Mouse (Mus musculus) midbrain, embryonic 11.5 days (tissue): ENCODE data around the gene Map4. TPM values are rescaled to one million over a fixed set of nuclear protein-coding genes. Genes with fewer than 3 reads are reported as not detected.
"Not testable (repeated sequence)": the region's sequence is repeated elsewhere in the genome, so short reads cannot be mapped to it uniquely, and the experiment has no call there.

Experiments
- ATAC-seq: fragments of 200-750 bp; cut with Nextera tagmentation; 2 replicates; pipeline ENCODE4 v1.8.0; 2017; ENCODE audit warnings: moderate TSS enrichment, moderate library complexity; ENCODE audit not compliant: low FRiP score
- DNase-seq: peaks from one replicate; pipeline ENCODE4 v3.0.0; 2015; ENCODE audit warnings: low spot score; ENCODE audit errors: missing footprints
- H3K27ac ChIP-seq: fragments of 300-500 bp; sonication (generic); 2 replicates; pipeline ENCODE4 v1.5.1; 2014; ENCODE audit warnings: low read depth, low read length
- H3K27me3 ChIP-seq: fragments of 300-500 bp; sonication (generic); 2 replicates; pipeline ENCODE4 v1.6.1; 2014; ENCODE audit warnings: mild to moderate bottlenecking, low read length, moderate library complexity, mixed read lengths; ENCODE audit not compliant: control insufficient read depth, insufficient read depth
- H3K36me3 ChIP-seq: fragments of 300-500 bp; sonication (generic); 2 replicates; pipeline ENCODE4 v1.6.1; 2014; ENCODE audit warnings: mild to moderate bottlenecking, low read length, moderate library complexity, mixed read lengths; ENCODE audit not compliant: control insufficient read depth, insufficient read depth
- H3K4me1 ChIP-seq: fragments of 300-500 bp; sonication (generic); 2 replicates; pipeline ENCODE4 v1.6.1; 2014; ENCODE audit warnings: low read length; ENCODE audit not compliant: control insufficient read depth, insufficient read depth
- H3K4me2 ChIP-seq: fragments of 300-500 bp; sonication (generic); 2 replicates; pipeline ENCODE4 v1.6.1; 2014; ENCODE audit warnings: mild to moderate bottlenecking, moderate library complexity
- H3K4me3 ChIP-seq: fragments of 300-500 bp; sonication (generic); 2 replicates; pipeline ENCODE4 v1.5.1; 2014; ENCODE audit warnings: low read depth, low read length
- H3K9ac ChIP-seq: fragments of 300-500 bp; sonication (generic); 2 replicates; pipeline ENCODE4 v1.6.1; 2014; ENCODE audit warnings: low read length
- H3K9me3 ChIP-seq: fragments of 300-500 bp; sonication (generic); 2 replicates; pipeline ENCODE4 v1.6.1; 2016; ENCODE audit warnings: low read length; ENCODE audit not compliant: control insufficient read depth
- WGBS: fragments of 180-500 bp; shearing (Covaris S2); extraction: QIAGEN DNeasy Blood & Tissue Kit; methylation state at CpG from one replicate; pipeline ENCODE4 v1.1.7; 2014; 5-methylcytosine and 5-hydroxymethylcytosine counted together
- polyA plus RNA-seq: library from polyadenylated mRNA; unstranded; fragments of >200 nt; fragmentation: Nextera tagmentation; extraction: Ambion mirVana; gene quantifications from 2 replicates; pipeline ENCODE4 v1.2.1, GENCODE M21; 2014

Map4 gene
- polyA plus RNA-seq, 1 experiment from 2014 or later: 81.4 TPM

DNA sequence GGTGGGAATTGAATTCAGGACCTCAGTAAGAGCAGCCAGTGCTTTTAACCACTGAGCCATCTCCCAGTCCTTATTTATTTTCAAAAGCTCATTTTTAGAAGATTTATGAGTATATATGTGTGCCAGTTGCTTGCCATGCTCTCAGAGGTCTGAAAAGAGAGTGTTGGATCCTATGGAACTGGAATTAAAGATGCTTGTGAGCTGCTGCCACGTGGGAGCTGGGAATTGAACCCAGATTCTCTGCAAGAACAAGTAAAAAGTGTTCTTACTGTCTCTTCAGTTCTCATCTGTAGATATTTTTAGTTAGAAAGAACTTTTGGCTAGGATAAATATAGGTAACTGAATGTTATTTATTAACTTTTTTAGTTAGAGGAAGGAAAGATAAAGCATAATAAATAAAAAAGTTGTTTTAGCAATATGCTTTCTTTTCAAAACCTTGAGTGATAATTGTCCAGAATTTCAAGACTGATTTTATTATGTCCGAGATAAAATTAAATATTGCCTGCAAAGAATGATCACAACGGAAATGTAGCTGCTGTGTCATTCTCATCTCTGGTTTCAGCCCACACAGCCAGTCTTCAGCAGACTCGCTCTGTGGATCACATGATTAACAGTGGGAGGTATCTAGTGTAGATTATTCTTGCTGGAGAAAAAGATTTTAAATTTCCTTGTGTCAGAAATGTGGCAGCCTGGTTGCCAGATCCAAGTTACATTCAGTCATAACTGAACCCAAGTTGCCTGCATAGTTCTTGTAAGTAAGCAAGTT is 37.3 kb downstream of the Map4 start:
- Histone ChIP-seq H3K9ac (no peak overlapping the region), H3K4me1 (no peaks in the 10 kb centered on the region), H3K27ac (no peak overlapping the region), H3K4me3 (no peak overlapping the region), H3K9me3 (no peaks in the 10 kb centered on the region), H3K4me2 (no peak overlapping the region), H3K27me3 (no peaks in the 10 kb centered on the region), H3K36me3 (no peaks in the 10 kb centered on the region)
- DNase-seq (no peak), ATAC-seq (no peak)
- 73% methylated on average over 4 of the region's 4 CpGs for WGBS

GRCm38 (mm10) chr9:109969181-109969580 is 37.9 kb downstream of the Map4 start:
- Histone ChIP-seq H3K27ac (no peak overlapping the region), H3K36me3 (no peaks in the 10 kb centered on the region), H3K4me2 (no peak overlapping the region), H3K4me1 (no peaks in the 10 kb centered on the region), H3K9ac (no peak overlapping the region), H3K4me3 (no peak overlapping the region), H3K27me3 (no peaks in the 10 kb centered on the region), H3K9me3 (no peaks in the 10 kb centered on the region)
- WGBS: 85% methylated on average over 3 of the region's 3 CpGs
- ATAC-seq (no peak), DNase-seq (no peak)

GRCm38 (mm10) chr9:109969792-109970336 is 38.6 kb downstream of the Map4 start:
- no peak overlapping the region for H3K9ac ChIP-seq
- no peak overlapping the region for H3K27ac ChIP-seq
- H3K27me3 ChIP-seq: no peaks in the 10 kb centered on the region
- H3K9me3 ChIP-seq: no peaks in the 10 kb centered on the region
- no peaks in the 10 kb centered on the region for H3K36me3 ChIP-seq
- 92% methylated on average over 4 of the region's 4 CpGs for WGBS
- DNase-seq: no peak
- no peaks in the 10 kb centered on the region for H3K4me1 ChIP-seq
- no peak overlapping the region for H3K4me3 ChIP-seq
- no peak overlapping the region for H3K4me2 ChIP-seq
- no peak for ATAC-seq

DNA sequence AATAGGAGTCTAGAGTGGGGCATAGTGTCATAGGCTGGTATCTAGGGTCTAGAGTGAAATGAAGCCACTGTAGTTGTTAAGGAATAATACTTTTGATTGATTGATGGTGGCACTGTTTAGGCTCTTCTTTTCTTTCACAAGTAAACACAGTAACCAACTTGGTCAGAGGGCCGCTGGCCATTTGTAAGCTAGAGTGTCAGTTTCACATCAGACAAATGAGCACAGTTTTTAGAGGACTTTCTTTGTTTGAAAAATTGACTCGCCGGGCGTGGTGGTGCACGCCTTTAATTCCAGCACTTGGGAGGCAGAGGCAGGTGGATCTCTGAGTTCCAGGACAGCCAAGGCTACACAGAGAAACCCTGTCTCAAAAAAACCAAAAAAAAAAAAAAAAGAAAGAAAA is 40.5 kb downstream of the Map4 start:
- H3K27ac ChIP-seq, H3K9me3 ChIP-seq, H3K27me3 ChIP-seq, H3K9ac ChIP-seq, H3K4me3 ChIP-seq, DNase-seq, ATAC-seq, H3K4me2 ChIP-seq, H3K4me1 ChIP-seq, H3K36me3 ChIP-seq: not testable (repeated sequence)
- 96% methylated on average over 5 of the region's 5 CpGs for WGBS

DNA sequence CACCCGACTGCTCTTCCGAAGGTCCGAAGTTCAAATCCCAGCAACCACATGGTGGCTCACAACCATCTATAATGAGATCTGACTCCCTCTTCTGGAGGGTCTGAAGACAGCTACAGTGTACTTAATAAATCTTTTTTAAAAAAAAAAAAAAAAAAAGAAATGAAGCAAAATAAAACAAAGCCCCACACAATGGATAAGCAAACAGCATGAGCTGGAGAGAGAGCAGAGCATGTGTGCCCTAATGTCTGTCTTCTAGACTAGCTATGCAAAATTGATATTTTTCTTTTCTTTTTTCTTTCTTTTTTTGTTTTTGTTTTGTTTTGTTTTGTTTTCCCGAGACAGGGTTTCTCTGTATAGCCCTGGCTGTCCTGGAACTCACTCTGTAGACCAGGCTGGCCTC is 49.0 kb downstream of the Map4 start:
- not testable (repeated sequence) for DNase-seq, ATAC-seq
- WGBS: 95% methylated on average over 4 of the region's 4 CpGs

DNA sequence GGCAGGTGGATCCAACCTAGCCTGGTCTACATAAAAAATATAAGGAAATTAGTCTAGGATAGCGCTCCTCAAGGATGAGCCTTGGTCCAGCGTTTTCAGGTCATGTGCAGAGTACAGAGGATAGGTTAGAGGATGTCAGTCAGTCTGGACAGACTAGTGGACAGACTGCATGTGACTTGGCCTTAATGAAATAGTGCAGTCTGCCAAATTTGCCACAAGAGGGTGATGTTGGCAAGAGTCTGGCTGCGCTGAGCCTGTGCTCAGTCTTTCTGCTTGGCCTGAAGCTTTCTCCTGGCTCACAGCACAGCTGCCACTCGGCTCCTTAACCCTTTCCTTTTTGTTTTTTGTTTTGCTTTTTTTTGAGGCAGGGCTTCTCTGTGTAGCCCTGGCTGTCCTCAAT is 54.2 kb downstream of the Map4 start:
- Histone ChIP-seq H3K4me2 (no peak overlapping the region), H3K4me3 (no peak overlapping the region), H3K4me1 (no peaks in the 10 kb centered on the region), H3K9ac (no peak overlapping the region), H3K36me3 (no peaks in the 10 kb centered on the region), H3K27ac (no peak overlapping the region), H3K27me3 (no peaks in the 10 kb centered on the region), H3K9me3 (no peaks in the 10 kb centered on the region)
- ATAC-seq (peak; percentile 84), DNase-seq (peak; percentile 91)
- WGBS: 31% methylated on average over 4 of the region's 4 CpGs

More for the DNA sequence above, 49.0 kb downstream of the Map4 start:
- not testable (repeated sequence) for H3K9ac ChIP-seq, H3K4me3 ChIP-seq, H3K9me3 ChIP-seq, H3K27ac ChIP-seq, H3K27me3 ChIP-seq, H3K4me2 ChIP-seq, H3K36me3 ChIP-seq, H3K4me1 ChIP-seq

- no peaks in the 10 kb centered on the region for H3K4me1 ChIP-seq
- no peaks in the 10 kb centered on the region for H3K36me3 ChIP-seq
- H3K9ac ChIP-seq: no peak overlapping the region
- no peak overlapping the region for H3K27ac ChIP-seq
- WGBS: 93% methylated on average over 1 of the region's 1 CpGs
- no peaks in the 10 kb centered on the region for H3K9me3 ChIP-seq
- no peak for DNase-seq
- no peak overlapping the region for H3K4me2 ChIP-seq
- ATAC-seq: no peak
- no peak overlapping the region for H3K4me3 ChIP-seq
- no peaks in the 10 kb centered on the region for H3K27me3 ChIP-seq
Observed at GRCm38 (mm10) chr9:109989084-109989483, 57.8 kb downstream of the Map4 start.

DNA sequence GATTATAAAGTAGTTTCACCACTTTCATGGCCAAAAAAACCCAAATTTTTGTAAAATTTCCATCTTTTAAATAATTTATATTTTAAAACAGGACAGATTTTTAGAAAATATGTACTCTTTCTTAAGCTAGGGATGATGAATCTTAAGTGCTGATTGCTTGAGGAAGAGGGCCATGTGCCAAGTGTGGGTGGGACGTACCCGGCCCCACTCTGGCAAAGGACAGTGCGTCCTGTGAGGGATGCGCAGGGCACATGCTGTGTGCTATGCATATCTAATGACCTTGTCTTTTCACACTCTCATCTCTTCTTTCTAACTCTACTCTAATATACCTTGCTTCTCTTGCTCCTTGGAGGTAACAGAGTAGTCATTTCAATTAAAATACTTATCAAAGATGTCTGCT is 66.2 kb downstream of the Map4 start:
- ATAC-seq: no peak
- no peaks in the 10 kb centered on the region for H3K9me3 ChIP-seq
- no peaks in the 10 kb centered on the region for H3K27me3 ChIP-seq
- no peak overlapping the region for H3K4me2 ChIP-seq
- 95% methylated on average over 4 of the region's 4 CpGs for WGBS
- H3K9ac ChIP-seq: no peak overlapping the region
- H3K27ac ChIP-seq: no peak overlapping the region
- H3K36me3 ChIP-seq: no peaks in the 10 kb centered on the region
- H3K4me1 ChIP-seq: no peaks in the 10 kb centered on the region
- no peak for DNase-seq
- H3K4me3 ChIP-seq: no peak overlapping the region

DNA sequence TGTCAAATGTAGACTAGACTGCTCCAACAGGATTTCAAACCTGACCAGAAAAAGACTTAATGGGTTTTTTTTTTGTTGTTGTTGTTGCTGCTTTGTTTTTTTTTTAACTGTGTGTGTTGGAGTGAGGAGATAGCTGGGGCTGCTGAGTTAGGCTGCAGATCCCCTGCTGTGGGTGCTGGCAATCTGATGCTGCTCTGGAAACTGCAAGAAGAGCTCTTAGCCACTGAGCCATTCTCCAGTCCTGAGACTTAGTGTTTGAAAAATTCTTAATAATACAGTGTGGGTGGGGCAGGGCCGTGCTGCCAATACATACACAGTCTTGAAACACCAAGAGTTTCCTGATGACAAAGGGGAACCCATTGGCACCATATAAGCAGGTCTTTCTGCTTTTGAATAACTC is 70.7 kb downstream of the Map4 start:
- Histone ChIP-seq H3K4me2 (no peak overlapping the region), H3K4me1 (no peaks in the 10 kb centered on the region), H3K4me3 (no peak overlapping the region), H3K9ac (no peak overlapping the region), H3K27ac (no peak overlapping the region), H3K27me3 (no peaks in the 10 kb centered on the region), H3K9me3 (no peaks in the 10 kb centered on the region), H3K36me3 (no peaks in the 10 kb centered on the region)
- ATAC-seq (no peak), DNase-seq (no peak)
- WGBS: 64% methylated on average over 1 of the region's 1 CpGs
